Mouse (Mus musculus): ENCODE results near the gene Coa7. TPM values are rescaled to one million over a fixed set of nuclear protein-coding genes. Genes with fewer than 3 reads are reported as not detected.
A peak's percentile ranks its signal among the peaks of the same experiment; 100 is the strongest.

Gene Coa7
- 47.1 and 48.9 TPM in 2 replicates for polyA plus RNA-seq (2015; fragmentation: Nextera tagmentation; extraction: Ambion mirVana)

DNA sequence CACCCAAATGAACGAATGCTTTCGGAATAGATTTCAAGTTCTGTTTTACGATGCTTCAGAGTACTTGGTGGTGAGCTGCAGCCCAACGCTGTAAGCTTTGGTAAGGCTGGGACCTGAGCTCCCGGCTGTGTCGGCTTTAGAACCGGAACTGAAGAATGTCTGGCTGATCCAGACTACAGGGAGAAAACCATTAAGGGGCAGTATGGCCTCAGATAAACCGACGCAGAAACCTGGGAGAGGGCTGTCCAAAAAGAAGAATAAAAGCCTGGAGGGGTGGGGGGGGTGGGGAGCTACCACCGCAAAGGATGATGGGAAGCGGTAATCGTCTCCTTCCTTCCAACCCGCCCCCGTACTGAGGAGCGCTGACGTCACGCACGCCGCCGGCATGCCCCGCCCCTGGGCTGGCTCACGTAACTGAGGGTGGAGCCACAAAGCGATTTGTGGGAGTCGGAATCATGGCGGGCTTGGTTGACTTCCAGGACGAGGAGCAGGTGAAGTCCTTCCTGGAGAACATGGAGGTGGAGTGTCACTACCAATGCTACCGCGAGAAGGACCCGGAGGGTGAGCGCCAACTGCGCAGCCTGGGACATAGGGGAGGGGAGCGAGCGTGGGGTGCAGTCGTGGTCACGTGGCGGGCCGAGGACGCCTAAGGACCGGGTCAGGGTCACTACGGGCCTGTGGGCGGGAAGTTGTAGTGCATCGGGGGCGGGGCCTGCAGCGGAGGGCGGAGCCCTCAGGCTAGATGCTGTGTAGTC is at the start of gene Coa7:
TSS of gene Coa7 (plus strand) at position 411 of the 755 bp plus-strand sequence.
- Histone ChIP-seq H3K27me3 (no peaks in the 10 kb centered on the region), H3K36me3 (peaks cover 10% of the 10 kb centered on the region; the same call in 1 of the 2 replicates), H3K4me3 (peak within 1 kb of the TSS; percentile 86), H3K9ac (replicated peaks) (peak within 1 kb of the TSS; percentile 68), H3K4me2 (replicated peaks) (peak within 1 kb of the TSS; percentile 53), H3K4me1 (peaks cover 15% of the 10 kb centered on the region), H3K27ac (replicated peaks) (peak within 1 kb of the TSS; percentile 96), H3K9me3 (no peaks in the 10 kb centered on the region)
- ATAC-seq (replicated peaks) = peak; percentile 94
- under 1% methylated on average over 45 of the region's 45 CpGs for WGBS

DNA sequence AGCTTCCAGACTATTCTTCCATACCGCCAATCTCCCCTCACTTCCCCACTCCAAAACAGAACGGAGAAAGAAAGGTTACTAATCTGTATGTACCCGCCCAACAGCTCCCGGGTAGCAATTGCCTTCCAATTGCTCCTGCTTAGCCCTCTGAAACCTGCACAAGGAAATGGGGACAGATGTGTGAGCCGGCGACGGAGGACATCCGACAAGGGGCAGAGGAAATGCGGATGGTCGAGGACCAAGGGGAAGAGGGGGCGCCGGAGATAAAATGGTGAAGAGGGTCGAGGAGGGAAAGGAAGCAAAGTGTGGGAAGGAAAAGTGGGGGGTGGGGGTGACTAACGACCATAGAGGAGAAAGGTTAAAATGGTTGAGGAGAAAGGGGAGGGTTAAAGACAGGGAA is 27.7 kb upstream of the Coa7 start:
- Histone ChIP-seq H3K4me2 (replicated peaks) (peak overlapping the region; percentile 70), H3K9me3 (no peaks in the 10 kb centered on the region), H3K4me1 (peaks cover 31% of the 10 kb centered on the region), H3K27me3 (no peaks in the 10 kb centered on the region), H3K27ac (replicated peaks) (peak overlapping the region; percentile 94), H3K4me3 (peak overlapping the region; percentile 98), H3K9ac (replicated peaks) (peak overlapping the region; percentile 95), H3K36me3 (no peaks in the 10 kb centered on the region)
- no peak; the same call in 1 of the 2 replicates for ATAC-seq (replicated peaks)
- WGBS = 1% methylated on average over 14 of the region's 14 CpGs

DNA sequence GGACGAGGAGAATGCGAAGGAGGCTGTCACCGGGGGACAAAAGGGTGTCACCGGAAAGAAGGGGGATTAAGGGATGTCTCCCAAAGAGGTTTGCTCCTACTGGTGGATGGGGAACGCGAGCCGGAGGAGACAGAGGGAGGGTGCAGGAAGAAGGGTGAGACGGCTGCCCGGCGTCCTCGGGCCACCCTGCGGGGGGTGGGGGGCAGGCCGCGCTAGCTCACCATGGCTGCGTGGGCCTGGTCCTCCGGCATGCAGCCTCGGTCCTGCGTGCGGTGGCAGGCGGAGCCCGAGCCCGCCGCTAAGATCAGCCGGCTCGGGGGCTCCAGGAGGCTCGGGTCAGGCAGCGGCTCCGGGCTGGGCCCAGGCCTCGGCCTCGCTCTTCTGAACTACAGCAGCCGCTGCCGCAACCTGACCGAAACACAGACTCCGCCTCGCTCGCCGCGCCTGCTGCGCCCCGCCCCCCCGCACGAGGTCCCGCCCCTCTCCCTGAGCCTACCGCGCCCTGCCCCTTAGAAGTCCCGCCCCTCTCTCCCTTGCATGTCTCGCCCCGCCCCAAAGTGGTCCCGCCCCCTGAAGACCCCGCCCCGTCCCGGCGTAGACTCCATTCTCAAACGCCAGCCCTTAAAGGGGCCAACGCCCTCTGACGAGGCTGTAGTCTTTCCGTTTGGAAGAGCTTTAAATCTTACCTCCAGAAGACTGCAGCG is 27.1 kb upstream of the Coa7 start, which contains the start of gene Zyg11b:
TSS of gene Zyg11b (minus strand) at position 427 of the 704 bp plus-strand sequence.
- no peaks in the 10 kb centered on the region for H3K27me3 ChIP-seq
- ATAC-seq (replicated peaks) = peak; percentile 98
- WGBS = under 1% methylated on average over 55 of the region's 58 CpGs

DNA sequence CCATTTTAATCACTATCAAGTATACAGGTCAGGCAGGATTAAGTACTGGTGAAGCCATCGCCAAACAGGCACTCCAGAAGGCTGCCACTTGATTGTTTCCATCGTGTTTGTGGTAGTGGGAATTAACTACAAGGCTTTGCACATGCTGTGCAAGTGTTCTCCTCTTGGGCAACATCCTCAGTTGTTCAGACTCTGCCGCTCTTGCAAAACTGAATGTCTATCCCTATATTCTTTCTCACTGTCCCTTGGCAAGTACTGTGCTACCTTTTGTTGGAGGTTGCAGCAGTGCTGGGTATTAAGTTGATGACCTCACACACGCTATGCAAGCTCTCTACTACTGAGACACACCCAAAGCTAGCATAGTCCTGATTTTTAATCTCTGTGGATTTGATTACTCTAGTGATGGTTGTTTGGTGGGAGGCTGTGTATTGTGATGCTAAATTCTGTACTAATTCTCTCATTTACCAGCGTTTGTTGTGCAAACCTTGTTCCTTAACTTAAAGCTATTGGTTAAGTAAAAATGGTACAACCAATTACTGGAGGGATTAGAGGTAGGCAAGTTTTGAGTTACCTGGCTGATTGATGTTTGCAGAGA is 25.5 kb upstream of the Coa7 start:
- Histone ChIP-seq H3K4me1 (peaks cover 31% of the 10 kb centered on the region), H3K4me3 (no peak overlapping the region)

More for the DNA sequence above, 27.1 kb upstream of the Coa7 start, which contains the start of gene Zyg11b:
- H3K4me3 ChIP-seq = peak within 1 kb of the TSS; percentile 98
- H3K4me2 ChIP-seq (replicated peaks) = peak within 1 kb of the TSS; percentile 70
- peak within 1 kb of the TSS; percentile 94 for H3K27ac ChIP-seq (replicated peaks)
- peak within 1 kb of the TSS; percentile 95 for H3K9ac ChIP-seq (replicated peaks)
- no peaks in the 10 kb centered on the region for H3K9me3 ChIP-seq
- H3K4me1 ChIP-seq = peaks cover 31% of the 10 kb centered on the region
- H3K36me3 ChIP-seq = no peaks in the 10 kb centered on the region

DNA sequence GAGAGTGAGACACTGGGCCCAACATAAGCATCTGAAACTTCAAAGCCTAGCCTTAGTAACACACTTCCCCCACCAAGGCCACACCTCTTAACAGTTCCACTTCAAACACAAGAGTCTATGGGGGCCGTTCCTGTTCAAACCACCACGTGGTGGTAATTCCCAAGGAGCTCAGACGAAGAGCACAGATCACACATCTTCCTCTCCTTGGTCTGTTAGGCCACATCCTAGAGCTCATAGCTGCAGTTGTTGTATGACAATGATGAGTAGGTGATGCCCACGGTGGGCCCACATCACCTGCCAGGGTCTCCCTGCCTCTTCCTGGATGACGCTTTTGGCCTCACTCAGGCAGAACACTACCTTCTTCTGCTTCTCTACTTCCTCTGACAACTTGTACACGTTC is 17.2 kb upstream of the Coa7 start:
- no peak overlapping the region for H3K4me3 ChIP-seq
- WGBS = 84% methylated on average over 6 of the region's 6 CpGs
- H3K27ac ChIP-seq (replicated peaks) = no peak overlapping the region
- no peak for ATAC-seq (replicated peaks)
- H3K4me1 ChIP-seq = no peaks in the 10 kb centered on the region
- no peaks in the 10 kb centered on the region for H3K27me3 ChIP-seq
- H3K9me3 ChIP-seq = no peaks in the 10 kb centered on the region
- no peaks in the 10 kb centered on the region for H3K36me3 ChIP-seq
- no peak overlapping the region for H3K4me2 ChIP-seq (replicated peaks)
- no peak overlapping the region for H3K9ac ChIP-seq (replicated peaks)

More for the DNA sequence above, 25.5 kb upstream of the Coa7 start:
- no peaks in the 10 kb centered on the region for H3K27me3 ChIP-seq
- WGBS = 79% methylated on average over 5 of the region's 5 CpGs
- no peak overlapping the region for H3K9ac ChIP-seq (replicated peaks)
- H3K36me3 ChIP-seq = no peaks in the 10 kb centered on the region
- no peak for ATAC-seq (replicated peaks)
- H3K4me2 ChIP-seq (replicated peaks) = no peak overlapping the region
- H3K9me3 ChIP-seq = no peaks in the 10 kb centered on the region
- H3K27ac ChIP-seq (replicated peaks) = no peak overlapping the region

DNA sequence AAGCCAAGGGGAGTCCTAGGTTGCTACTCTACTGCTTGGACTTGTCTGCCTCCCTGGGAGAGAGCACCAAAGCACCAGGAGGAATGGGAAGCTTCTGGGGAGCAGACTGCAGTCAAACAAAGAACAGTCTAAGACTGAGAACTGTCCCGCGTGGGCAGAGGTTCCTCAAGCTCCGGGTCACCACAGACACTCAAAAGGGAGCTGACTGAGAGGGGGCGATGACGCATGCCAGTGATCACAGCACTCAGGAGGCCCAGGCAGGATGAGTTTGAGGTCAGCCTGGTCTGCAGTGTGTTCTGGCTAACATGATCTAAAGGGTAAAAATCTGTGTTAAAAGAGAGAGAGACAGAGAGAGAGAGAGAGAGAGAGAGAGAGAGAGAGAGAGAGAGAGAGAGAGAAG is 13.9 kb upstream of the Coa7 start:
- Histone ChIP-seq H3K27me3 (no peaks in the 10 kb centered on the region), H3K9ac (replicated peaks) (no peak overlapping the region), H3K4me1 (no peaks in the 10 kb centered on the region), H3K9me3 (no peaks in the 10 kb centered on the region), H3K4me2 (replicated peaks) (no peak overlapping the region), H3K27ac (replicated peaks) (no peak overlapping the region), H3K36me3 (no peaks in the 10 kb centered on the region), H3K4me3 (no peak overlapping the region)
- ATAC-seq (replicated peaks) = no peak
- WGBS = 65% methylated on average over 5 of the region's 5 CpGs

DNA sequence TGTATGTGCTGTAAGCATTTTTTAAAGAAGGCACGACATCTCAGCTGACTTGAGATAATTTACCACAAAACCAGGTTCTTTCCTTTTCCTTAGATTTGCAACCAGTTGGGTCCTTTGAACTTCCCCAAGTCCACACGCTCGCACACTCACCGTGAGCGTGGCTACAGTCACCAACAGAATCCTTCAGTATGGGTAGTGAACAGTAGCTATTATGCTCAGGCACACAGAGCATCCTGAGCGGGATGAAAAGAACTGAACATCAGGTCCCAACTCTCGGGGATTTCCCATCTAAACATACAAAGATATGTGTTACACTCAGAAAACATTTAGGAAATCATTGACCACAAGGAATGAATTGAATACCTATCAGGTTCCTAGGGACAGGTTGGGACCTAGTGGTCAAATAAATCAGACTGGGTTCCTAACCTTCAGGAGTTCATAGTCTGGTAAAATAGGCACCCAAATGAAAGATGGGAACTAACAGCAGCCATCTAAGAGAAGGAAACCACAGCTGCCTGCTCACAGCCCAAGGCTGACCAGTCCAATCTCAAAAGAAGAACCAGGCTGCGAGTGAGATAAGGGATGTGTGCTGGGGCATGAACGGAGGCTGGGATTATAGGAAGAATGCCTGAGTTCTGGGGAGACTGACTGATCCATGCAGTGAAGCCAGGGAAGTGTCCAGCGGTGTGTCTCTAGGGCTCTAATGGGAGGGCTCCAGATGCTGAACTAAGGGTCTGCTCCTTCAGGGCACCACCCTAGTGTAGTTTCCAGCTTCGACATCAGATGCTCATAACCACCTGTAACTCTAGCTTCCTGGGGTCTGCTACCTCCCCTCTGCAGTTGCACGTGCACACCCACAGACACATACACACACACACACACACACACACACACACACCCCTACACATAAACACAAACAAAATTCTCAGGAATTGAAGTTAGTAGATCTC is 10.0 kb upstream of the Coa7 start:
- no peak for ATAC-seq (replicated peaks)
- 79% methylated on average over 12 of the region's 12 CpGs for WGBS

DNA sequence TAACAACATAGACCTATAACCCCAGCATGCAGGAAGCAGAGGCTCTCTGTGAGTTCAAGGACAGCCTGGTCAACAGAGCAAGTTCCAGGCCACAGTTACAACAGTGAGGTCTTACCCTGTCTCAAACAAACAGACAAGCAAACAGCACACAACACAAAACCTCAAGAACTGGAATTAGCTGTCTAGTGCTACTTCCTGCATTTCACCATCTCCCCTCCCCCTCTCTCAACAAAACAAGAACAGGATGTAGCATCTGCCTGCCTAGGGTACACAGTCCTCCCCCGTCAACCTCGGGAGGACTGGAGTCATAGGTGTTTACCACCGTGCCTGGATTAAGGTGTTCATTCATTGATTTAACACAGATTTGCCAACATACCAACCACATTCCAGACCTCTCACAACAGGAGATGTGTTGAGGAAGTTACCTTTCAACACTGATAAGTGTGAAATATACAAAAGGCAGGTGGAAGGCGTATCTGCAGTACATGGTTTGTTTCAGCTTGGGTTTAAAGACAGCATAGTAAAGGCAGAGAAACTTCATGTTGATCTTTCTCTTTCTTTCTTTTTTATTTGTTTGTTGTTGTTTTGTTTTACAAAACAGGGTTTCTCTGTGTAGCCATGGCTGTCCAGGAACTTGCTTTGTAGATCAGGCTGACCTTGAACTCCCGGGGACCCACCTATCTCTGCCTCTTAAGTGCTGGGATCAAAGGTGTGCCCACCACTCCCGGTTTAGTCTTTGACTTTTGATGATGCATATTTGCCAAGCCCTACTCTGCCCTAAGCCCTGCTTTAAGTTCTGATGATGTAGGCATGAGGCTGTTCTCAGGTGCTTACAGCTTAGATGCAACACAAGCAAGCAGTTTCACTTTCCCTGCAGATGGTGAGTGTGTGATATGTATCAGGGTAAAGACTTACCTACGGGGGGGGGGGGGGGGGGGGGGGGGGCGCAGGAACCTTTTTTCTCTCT is 9.0 kb upstream of the Coa7 start:
- no peak for ATAC-seq (replicated peaks)
- no peak overlapping the region for H3K4me2 ChIP-seq (replicated peaks)
- H3K27me3 ChIP-seq = no peaks in the 10 kb centered on the region
- no peak overlapping the region for H3K9ac ChIP-seq (replicated peaks)
- no peak overlapping the region for H3K4me3 ChIP-seq
- no peaks in the 10 kb centered on the region for H3K4me1 ChIP-seq
- 77% methylated on average over 8 of the region's 8 CpGs for WGBS
- H3K9me3 ChIP-seq = no peaks in the 10 kb centered on the region
- H3K27ac ChIP-seq (replicated peaks) = no peak overlapping the region
- no peaks in the 10 kb centered on the region for H3K36me3 ChIP-seq

More for the DNA sequence above, 10.0 kb upstream of the Coa7 start:
- H3K36me3 ChIP-seq = no peaks in the 10 kb centered on the region
- no peaks in the 10 kb centered on the region for H3K27me3 ChIP-seq
- no peaks in the 10 kb centered on the region for H3K4me1 ChIP-seq
- no peak overlapping the region for H3K4me3 ChIP-seq
- H3K27ac ChIP-seq (replicated peaks) = no peak overlapping the region
- H3K9me3 ChIP-seq = no peaks in the 10 kb centered on the region
- H3K4me2 ChIP-seq (replicated peaks) = no peak overlapping the region
- H3K9ac ChIP-seq (replicated peaks) = no peak overlapping the region

DNA sequence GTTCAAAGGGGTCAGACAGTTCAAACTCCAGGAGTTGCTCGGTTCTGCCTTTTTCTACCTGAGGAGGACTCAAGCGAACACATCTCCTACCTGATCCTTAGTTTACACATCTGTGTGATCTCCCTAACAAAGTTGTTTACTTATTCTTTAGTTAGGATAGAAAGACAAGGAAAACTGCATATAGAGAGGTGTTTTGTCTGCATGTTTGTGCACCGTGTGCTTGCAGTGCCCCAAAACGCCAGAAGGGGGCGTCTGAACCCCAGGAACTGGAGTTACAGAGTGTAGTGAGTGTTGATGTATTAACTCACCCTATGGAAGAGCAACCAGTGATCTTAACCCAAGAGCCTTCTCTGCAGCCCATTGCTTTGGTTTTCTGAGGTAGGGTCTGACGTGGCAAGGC is 8.2 kb upstream of the Coa7 start:
- Histone ChIP-seq H3K27ac (replicated peaks) (no peak overlapping the region), H3K4me2 (replicated peaks) (no peak overlapping the region), H3K9ac (replicated peaks) (no peak overlapping the region), H3K27me3 (no peaks in the 10 kb centered on the region), H3K36me3 (no peaks in the 10 kb centered on the region), H3K9me3 (no peaks in the 10 kb centered on the region), H3K4me1 (no peaks in the 10 kb centered on the region), H3K4me3 (no peak overlapping the region)
- 76% methylated on average over 6 of the region's 6 CpGs for WGBS
- no peak for ATAC-seq (replicated peaks)

DNA sequence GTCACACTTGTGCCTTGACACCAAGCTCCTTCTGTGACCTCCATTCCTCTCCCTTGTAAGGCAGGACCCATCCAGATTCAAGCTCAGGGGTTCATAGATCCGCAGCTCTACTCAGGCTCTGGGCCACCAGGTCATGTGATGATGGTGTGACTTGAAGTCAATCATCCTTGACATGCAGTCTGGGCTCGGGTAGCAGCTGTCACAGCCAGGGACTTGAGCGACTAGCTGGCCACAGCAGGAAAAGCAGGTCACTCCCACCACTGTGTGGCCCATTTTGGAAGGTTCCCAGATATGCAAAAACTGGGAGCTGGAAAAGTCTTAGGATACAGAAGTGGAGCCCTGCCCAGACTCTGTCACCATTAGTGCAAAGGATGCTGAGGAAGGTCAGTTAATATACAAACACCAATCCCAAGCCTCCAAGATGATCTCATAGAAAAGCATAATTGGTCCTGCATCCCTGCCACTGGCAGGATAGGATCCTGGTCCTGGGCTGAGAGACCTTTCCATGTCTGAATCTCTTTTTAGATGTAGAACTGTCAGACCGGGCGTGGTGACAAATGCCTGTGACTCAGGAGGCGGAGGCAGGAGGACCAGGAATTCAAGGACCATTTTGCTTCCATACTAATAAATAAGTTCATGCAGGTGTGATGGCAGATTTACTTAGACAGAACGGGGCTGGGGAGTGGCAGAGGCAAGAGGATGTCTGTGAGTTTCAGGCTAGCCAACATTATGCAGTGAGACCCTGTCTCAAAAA is 7.1 kb upstream of the Coa7 start:
- Histone ChIP-seq H3K4me2 (replicated peaks) (no peak overlapping the region), H3K4me1 (no peaks in the 10 kb centered on the region), H3K9me3 (no peaks in the 10 kb centered on the region), H3K9ac (replicated peaks) (no peak overlapping the region), H3K36me3 (no peaks in the 10 kb centered on the region), H3K4me3 (no peak overlapping the region), H3K27ac (replicated peaks) (no peak overlapping the region), H3K27me3 (no peaks in the 10 kb centered on the region)
- ATAC-seq (replicated peaks) = no peak
- WGBS = 80% methylated on average over 7 of the region's 7 CpGs
